Mouse (Mus musculus): Measurements from ENCODE around the gene Lrrc42. TPM values are rescaled to one million over a fixed set of nuclear protein-coding genes. Genes with fewer than 3 reads are reported as not detected.
A peak's percentile ranks its signal among the peaks of the same experiment; 100 is the strongest.

Gene Lrrc42
- polyA plus RNA-seq, 1 experiment: 6.9 TPM

- no peaks in the 10 kb centered on the region for H3K4me1 ChIP-seq (ENCODE audit: control insufficient read depth, insufficient read depth, insufficient read length, low read length)
- no peak overlapping the region for H3K4me3 ChIP-seq (ENCODE audit: insufficient read depth, low read depth, low read length)
- H3K27ac ChIP-seq (replicated peaks; ENCODE audit: low read depth, low read length): no peak overlapping the region
These were observed 24.9 kb upstream of the Lrrc42 start for GRCm38 (mm10) chr4:107278188-107278707.

DNA sequence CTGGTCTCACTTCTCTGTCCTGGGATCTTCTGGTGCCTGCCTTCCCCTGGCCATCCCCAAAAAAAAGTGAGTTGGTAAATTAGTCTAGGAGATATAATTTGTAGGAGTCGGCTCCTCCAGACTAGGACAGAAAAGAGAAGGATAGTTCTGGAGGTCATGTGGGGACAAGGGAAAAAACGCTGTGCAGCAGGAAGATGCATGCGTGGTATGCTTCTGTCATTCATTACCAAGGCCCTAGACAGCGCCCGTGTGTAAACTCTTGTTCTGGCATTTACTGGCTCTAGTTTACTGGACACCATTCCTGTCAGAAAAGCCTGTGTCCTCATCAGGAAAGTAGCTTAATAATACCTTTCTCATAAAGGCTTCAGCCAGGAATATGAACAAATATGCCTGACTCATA is 21.2 kb upstream of the Lrrc42 start:
- no peak overlapping the region for H3K4me3 ChIP-seq (ENCODE audit: insufficient read depth, low read depth, low read length)
- no peak overlapping the region for H3K27ac ChIP-seq (replicated peaks; ENCODE audit: low read depth, low read length)
- H3K4me1 ChIP-seq (ENCODE audit: control insufficient read depth, insufficient read depth, insufficient read length, low read length): no peaks in the 10 kb centered on the region

- no peak overlapping the region for H3K27ac ChIP-seq (replicated peaks; ENCODE audit: low read depth, low read length)
- H3K4me1 ChIP-seq (ENCODE audit: control insufficient read depth, insufficient read depth, insufficient read length, low read length): no peaks in the 10 kb centered on the region
- no peak overlapping the region for H3K4me3 ChIP-seq (ENCODE audit: insufficient read depth, low read depth, low read length)
These were observed 20.4 kb upstream of the Lrrc42 start for GRCm38 (mm10) chr4:107273683-107274082.

- Histone ChIP-seq H3K27ac (replicated peaks; ENCODE audit: low read depth, low read length) (no peak overlapping the region), H3K4me1 (ENCODE audit: control insufficient read depth, insufficient read depth, insufficient read length, low read length) (no peaks in the 10 kb centered on the region), H3K4me3 (ENCODE audit: insufficient read depth, low read depth, low read length) (no peak overlapping the region)
These were observed 6.7 kb upstream of the Lrrc42 start for GRCm38 (mm10) chr4:107260001-107260400.

GRCm38 (mm10) chr4:107254414-107254813 is 1.1 kb upstream of the Lrrc42 start:
- Histone ChIP-seq H3K4me3 (ENCODE audit: insufficient read depth, low read depth, low read length) (peak overlapping the region; percentile 97), H3K4me1 (ENCODE audit: control insufficient read depth, insufficient read depth, insufficient read length, low read length) (no peaks in the 10 kb centered on the region; the same call in 1 of the 2 replicates), H3K27ac (replicated peaks; ENCODE audit: low read depth, low read length) (no peak overlapping the region)

GRCm38 (mm10) chr4:107252522-107252921 is 810 bp downstream of the Lrrc42 start:
- H3K27ac ChIP-seq (replicated peaks; ENCODE audit: low read depth, low read length): no peak overlapping the region
- peak overlapping the region; percentile 89 for H3K4me3 ChIP-seq (ENCODE audit: insufficient read depth, low read depth, low read length)
- no peaks in the 10 kb centered on the region; the same call in 1 of the 2 replicates for H3K4me1 ChIP-seq (ENCODE audit: control insufficient read depth, insufficient read depth, insufficient read length, low read length)

- H3K4me3 ChIP-seq (ENCODE audit: insufficient read depth, low read depth, low read length): no peak overlapping the region
- H3K27ac ChIP-seq (replicated peaks; ENCODE audit: low read depth, low read length): no peak overlapping the region
- no peaks in the 10 kb centered on the region; the same call in 1 of the 2 replicates for H3K4me1 ChIP-seq (ENCODE audit: control insufficient read depth, insufficient read depth, insufficient read length, low read length)
These were observed 2.8 kb downstream of the Lrrc42 start for GRCm38 (mm10) chr4:107250494-107250893.

GRCm38 (mm10) chr4:107249471-107249870 is 3.9 kb downstream of the Lrrc42 start:
- Histone ChIP-seq H3K4me1 (ENCODE audit: control insufficient read depth, insufficient read depth, insufficient read length, low read length) (no peaks in the 10 kb centered on the region; the same call in 1 of the 2 replicates), H3K4me3 (ENCODE audit: insufficient read depth, low read depth, low read length) (no peak overlapping the region), H3K27ac (replicated peaks; ENCODE audit: low read depth, low read length) (no peak overlapping the region)

DNA sequence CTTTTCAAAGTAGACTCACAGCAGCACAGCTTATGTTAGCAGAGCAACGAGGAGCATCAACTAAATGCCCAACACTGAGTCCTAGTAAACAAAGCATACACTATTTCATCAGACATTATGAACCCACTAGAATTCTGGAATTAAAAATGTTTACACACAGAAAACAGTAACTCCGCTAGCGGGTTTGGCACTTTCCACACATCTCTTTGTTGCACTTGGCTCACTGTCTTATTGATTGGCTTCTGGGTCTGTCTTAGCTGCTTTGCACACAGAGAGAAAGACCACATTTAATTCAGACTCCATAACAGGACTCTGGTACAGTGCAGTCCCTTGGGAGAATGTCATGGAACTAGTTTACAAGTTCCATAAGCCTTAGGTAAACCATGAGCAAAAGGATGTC is 5.3 kb downstream of the Lrrc42 start:
- Histone ChIP-seq H3K4me3 (ENCODE audit: insufficient read depth, low read depth, low read length) (no peak overlapping the region), H3K4me1 (ENCODE audit: control insufficient read depth, insufficient read depth, insufficient read length, low read length) (no peaks in the 10 kb centered on the region), H3K27ac (replicated peaks; ENCODE audit: low read depth, low read length) (no peak overlapping the region)

DNA sequence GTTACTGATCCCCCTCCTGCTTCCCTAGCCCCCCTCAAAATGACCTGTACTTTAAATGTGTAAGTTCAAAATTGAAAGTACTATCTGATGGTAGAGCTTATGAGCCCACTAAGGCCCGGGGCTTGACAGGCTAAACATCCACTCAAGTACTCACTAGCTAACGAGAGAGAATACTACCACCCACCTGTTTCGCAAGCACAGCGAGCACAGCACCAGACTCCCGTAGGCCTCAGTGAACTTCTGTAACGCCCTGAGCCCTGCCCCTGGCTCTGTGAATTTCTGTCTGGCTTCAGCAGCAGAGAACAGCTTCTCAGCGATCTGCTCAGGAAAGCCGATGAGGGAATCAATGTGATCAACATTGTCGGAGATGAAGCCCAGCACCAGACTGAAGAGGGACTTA is 6.2 kb downstream of the Lrrc42 start:
- Histone ChIP-seq H3K4me1 (ENCODE audit: control insufficient read depth, insufficient read depth, insufficient read length, low read length) (no peaks in the 10 kb centered on the region), H3K27ac (replicated peaks; ENCODE audit: low read depth, low read length) (no peak overlapping the region), H3K4me3 (ENCODE audit: insufficient read depth, low read depth, low read length) (no peak overlapping the region)

- Histone ChIP-seq H3K4me3 (ENCODE audit: insufficient read depth, low read depth, low read length) (no peak overlapping the region), H3K27ac (replicated peaks; ENCODE audit: low read depth, low read length) (no peak overlapping the region), H3K4me1 (ENCODE audit: control insufficient read depth, insufficient read depth, insufficient read length, low read length) (no peaks in the 10 kb centered on the region)
These were observed 7.3 kb downstream of the Lrrc42 start for GRCm38 (mm10) chr4:107246040-107246439.

DNA sequence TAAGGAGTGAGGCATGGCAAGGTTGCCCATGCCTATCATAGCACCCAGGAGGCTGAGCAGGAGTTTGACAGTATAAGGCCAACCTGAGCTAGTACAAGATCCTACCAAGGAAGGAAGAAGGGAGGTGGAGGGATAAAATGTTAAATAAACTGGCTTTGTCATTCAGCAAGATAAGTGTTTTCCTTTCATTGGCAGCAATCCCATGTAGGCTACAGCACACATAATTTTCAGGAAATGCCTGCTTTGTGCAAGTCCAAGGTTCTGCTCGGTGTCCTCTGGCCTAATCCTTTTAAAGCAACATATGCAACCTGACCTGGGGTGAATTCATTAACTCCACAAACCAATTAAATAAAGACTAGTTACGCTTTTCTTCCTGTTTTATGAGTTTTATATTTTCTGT is 8.0 kb downstream of the Lrrc42 start:
- H3K4me1 ChIP-seq (ENCODE audit: control insufficient read depth, insufficient read depth, insufficient read length, low read length): no peaks in the 10 kb centered on the region

GRCm38 (mm10) chr4:107243365-107244333 is 9.7 kb downstream of the Lrrc42 start:
- no peak overlapping the region for H3K4me3 ChIP-seq (ENCODE audit: insufficient read depth, low read depth, low read length)
- no peak overlapping the region for H3K27ac ChIP-seq (replicated peaks; ENCODE audit: low read depth, low read length)
- no peaks in the 10 kb centered on the region for H3K4me1 ChIP-seq (ENCODE audit: control insufficient read depth, insufficient read depth, insufficient read length, low read length)

More for the DNA sequence above, 8.0 kb downstream of the Lrrc42 start:
- Histone ChIP-seq H3K4me3 (ENCODE audit: insufficient read depth, low read depth, low read length) (no peak overlapping the region), H3K27ac (replicated peaks; ENCODE audit: low read depth, low read length) (no peak overlapping the region)

DNA sequence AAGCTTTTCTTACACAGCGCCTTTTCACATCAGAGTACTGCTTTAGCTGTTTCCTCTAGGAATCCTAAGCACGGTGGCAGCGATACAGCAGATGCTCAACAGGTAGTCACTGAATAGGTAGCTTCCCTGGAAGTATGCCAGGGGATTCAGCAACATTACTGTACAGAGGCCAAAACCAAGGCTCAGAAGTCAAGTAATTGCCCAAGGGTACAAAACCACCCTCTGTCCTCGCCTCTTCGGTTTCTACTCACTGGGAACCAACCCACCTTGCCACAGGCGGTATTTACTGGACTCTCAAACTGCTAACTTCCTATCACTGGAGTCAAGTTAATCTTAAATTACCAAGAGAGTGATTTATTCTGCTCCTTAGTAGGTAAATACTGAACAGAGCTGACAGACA is 13.1 kb downstream of the Lrrc42 start:
- Histone ChIP-seq H3K27ac (replicated peaks; ENCODE audit: low read depth, low read length) (no peak overlapping the region), H3K4me1 (ENCODE audit: control insufficient read depth, insufficient read depth, insufficient read length, low read length) (no peaks in the 10 kb centered on the region), H3K4me3 (ENCODE audit: insufficient read depth, low read depth, low read length) (no peak overlapping the region)

- Histone ChIP-seq H3K4me3 (ENCODE audit: insufficient read depth, low read depth, low read length) (no peak overlapping the region), H3K4me1 (ENCODE audit: control insufficient read depth, insufficient read depth, insufficient read length, low read length) (no peaks in the 10 kb centered on the region)
These were observed 15.1 kb downstream of the Lrrc42 start for GRCm38 (mm10) chr4:107238253-107238652.

DNA sequence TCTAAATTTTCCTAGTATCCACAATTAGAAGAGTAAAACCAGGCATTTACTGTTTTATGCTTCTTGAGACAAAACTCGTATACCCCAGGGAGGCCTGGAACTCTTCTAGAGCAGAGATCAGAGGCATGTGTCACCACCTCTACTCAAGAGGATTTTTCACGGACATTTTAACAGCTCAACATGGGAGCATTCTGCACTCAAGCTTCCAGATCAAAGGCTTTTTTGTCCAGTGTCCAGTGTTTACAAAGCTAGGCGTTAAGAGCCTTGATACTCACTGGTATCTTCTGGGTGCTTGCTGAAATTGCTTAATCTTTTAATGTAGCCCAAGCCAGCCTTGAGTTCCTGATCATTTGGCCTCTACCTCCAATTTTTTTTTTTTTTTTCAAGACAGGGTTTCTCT is 21.1 kb downstream of the Lrrc42 start:
- Histone ChIP-seq H3K4me1 (ENCODE audit: control insufficient read depth, insufficient read depth, insufficient read length, low read length) (no peaks in the 10 kb centered on the region), H3K4me3 (ENCODE audit: insufficient read depth, low read depth, low read length) (no peak overlapping the region), H3K27ac (replicated peaks; ENCODE audit: low read depth, low read length) (no peak overlapping the region)

More at GRCm38 (mm10) chr4:107238253-107238652, 15.1 kb downstream of the Lrrc42 start:
- H3K27ac ChIP-seq (replicated peaks; ENCODE audit: low read depth, low read length): no peak overlapping the region
